Comparison of ENCODE assay signal across 22 mouse cellular contexts in genomic region chr10:44636061-44636460, GRCm38 (mm10).
DNase-seq lines count a peak whose midpoint lies in the region; ATAC-seq and TF ChIP-seq lines count a peak whose summit lies in the region.
"Had no signal": no experiment of that assay in that cellular context is flagged by ENCODE, and none has a peak within 500 bp of the region (broad histone marks: within the 10 kb centered on the region; RNA-seq: fewer than 3 reads in every experiment).

No protein-coding gene starts in this region.

- H3K4me2 ChIP-seq in lung, postnatal 0 days (replicated peaks; ENCODE audit: low read depth, low read length) = no peak overlapping the region
- no peak overlapping the region for H3K4me2 ChIP-seq in CH12.LX (ENCODE audit: insufficient read depth, low read depth, poor library complexity, severe bottlenecking)
- H3K4me2 ChIP-seq in forebrain, embryonic 16.5 days (ENCODE audit: low read length) = no peak overlapping the region
- H3K4me2 ChIP-seq: forebrain, embryonic 13.5 days; heart, embryonic 15.5 days; hindbrain, embryonic 13.5 days; intestine, embryonic 15.5 days had no signal

- no peak for TF ChIP-seq POLR2A in CH12.LX (IDR thresholded peaks at IDR 0.05; ENCODE audit: low read depth, low read length)

- H3K4me1 ChIP-seq in lung, postnatal 0 days (ENCODE audit: insufficient read depth, low read depth, low read length) = no peaks in the 10 kb centered on the region
- peaks cover 8 to 62% of the 10 kb centered on the region in 2 experiments; a peak in 3 of 4 replicates for H3K4me1 ChIP-seq in CH12.LX (ENCODE audit: control insufficient read depth in 1 of 2, insufficient read depth in 2 of 2)
- no peaks in the 10 kb centered on the region for H3K4me1 ChIP-seq in forebrain, embryonic 16.5 days (replicated peaks; ENCODE audit: control insufficient read depth, insufficient read depth, low read length)
- H3K4me1 ChIP-seq: forebrain, embryonic 13.5 days; heart, embryonic 10.5 days; heart, embryonic 15.5 days; hindbrain, embryonic 13.5 days; intestine, embryonic 15.5 days had no signal

- H3K9ac ChIP-seq in lung, postnatal 0 days (replicated peaks; ENCODE audit: low read depth) = no peak overlapping the region
- no peak overlapping the region for H3K9ac ChIP-seq in CH12.LX (ENCODE audit: insufficient read depth, low read depth)
- H3K9ac ChIP-seq in forebrain, embryonic 16.5 days (replicated peaks; ENCODE audit: low read depth, low read length) = no peak overlapping the region
- H3K9ac ChIP-seq: forebrain, embryonic 13.5 days; heart, embryonic 15.5 days; hindbrain, embryonic 13.5 days; intestine, embryonic 15.5 days had no signal

- no peak for ATAC-seq in lung, postnatal 0 days
- ATAC-seq in forebrain, embryonic 16.5 days = no peak
- ATAC-seq: forebrain, embryonic 13.5 days; intestine, embryonic 15.5 days had no signal

- H3K27ac ChIP-seq in lung, postnatal 0 days (ENCODE audit: low read length) = no peak overlapping the region
- H3K27ac ChIP-seq in CH12.LX (ENCODE audit: insufficient read depth, low read depth) (no peak overlapping the region), macrophage (peak overlapping the region; percentile 85)
- H3K27ac ChIP-seq in forebrain, embryonic 16.5 days (ENCODE audit: low read length) = no peak overlapping the region
- H3K27ac ChIP-seq: embryonic facial prominence, embryonic 10.5 days; forebrain, embryonic 13.5 days; heart, embryonic 10.5 days; heart, embryonic 15.5 days; hindbrain, embryonic 13.5 days; intestine, embryonic 15.5 days had no signal

- no peaks in the 10 kb centered on the region for H3K79me2 ChIP-seq in CH12.LX (replicated peaks; ENCODE audit: control insufficient read depth, extremely low read depth, insufficient read depth, poor library complexity, severe bottlenecking)
- no peaks in the 10 kb centered on the region for H3K79me2 ChIP-seq in macrophage (ENCODE audit: inconsistent target)

- H3K4me3 ChIP-seq in lung, postnatal 0 days (ENCODE audit: low read depth, low read length) = no peak overlapping the region
- no peak overlapping the region for H3K4me3 ChIP-seq in CH12.LX (replicated peaks in 1 of 3; ENCODE audit: low read depth in 2 of 3, low read length in 2 of 3, poor library complexity in 1 of 3)
- no peak overlapping the region for H3K4me3 ChIP-seq in macrophage (ENCODE audit: inconsistent target)
- H3K4me3 ChIP-seq in forebrain, embryonic 16.5 days (replicated peaks; ENCODE audit: low read length) = no peak overlapping the region
- H3K4me3 ChIP-seq: embryonic facial prominence, embryonic 10.5 days; forebrain, embryonic 13.5 days; heart, embryonic 10.5 days; heart, embryonic 15.5 days; hindbrain, embryonic 13.5 days; intestine, embryonic 15.5 days had no signal

- H3K27me3 ChIP-seq in lung, postnatal 0 days (replicated peaks; ENCODE audit: insufficient read depth, low read length) = no peaks in the 10 kb centered on the region
- H3K27me3 ChIP-seq in CH12.LX (replicated peaks) = no peaks in the 10 kb centered on the region
- H3K27me3 ChIP-seq in forebrain, embryonic 16.5 days (replicated peaks; ENCODE audit: control insufficient read depth, insufficient read depth, low read length) = no peaks in the 10 kb centered on the region
- H3K27me3 ChIP-seq: forebrain, embryonic 13.5 days; heart, embryonic 15.5 days; hindbrain, embryonic 13.5 days; intestine, embryonic 15.5 days had no signal

- dilution Hi-C loops in CH12.LX (cut with MboI; ENCODE audit: extremely low pct_ligation_motif_present, extremely low pct_unique_long_range_greater_than_20kb, low sequenced_read_pairs) = no loop called here

- H3K36me3 ChIP-seq in lung, postnatal 0 days (ENCODE audit: insufficient read depth, low read length) = no peaks in the 10 kb centered on the region
- no peaks in the 10 kb centered on the region for H3K36me3 ChIP-seq in CH12.LX (replicated peaks in 1 of 2; ENCODE audit: control insufficient read depth in 1 of 2, insufficient read depth in 1 of 2, low read length in 1 of 2)
- H3K36me3 ChIP-seq in macrophage (ENCODE audit: inconsistent target) = no peaks in the 10 kb centered on the region
- H3K36me3 ChIP-seq in forebrain, embryonic 16.5 days (ENCODE audit: control insufficient read depth, insufficient read depth) = no peaks in the 10 kb centered on the region
- H3K36me3 ChIP-seq: embryonic facial prominence, embryonic 10.5 days; heart, embryonic 10.5 days; heart, embryonic 15.5 days; hindbrain, embryonic 13.5 days; intestine, embryonic 15.5 days had no signal

- no peak for TF ChIP-seq CTCF in lung, postnatal 0 days (IDR thresholded peaks at IDR 0.05)
- no peak for TF ChIP-seq CTCF in CH12.LX (conservative IDR thresholded peaks at IDR 0.05 in 1 of 2, IDR thresholded peaks at IDR 0.05 in 1 of 2; ENCODE audit: low read depth in 2 of 2, low read length in 2 of 2)

- no peak for TF ChIP-seq RAD21 in CH12.LX (IDR thresholded peaks at IDR 0.05; ENCODE audit: low read depth, low read length)

- TF ChIP-seq EP300 in lung, postnatal 0 days (IDR thresholded peaks at IDR 0.05) = no peak
- no peak for TF ChIP-seq EP300 in CH12.LX (IDR thresholded peaks at IDR 0.05; ENCODE audit: low read length)

- peak; percentile 38 for DNase-seq in lung, postnatal 25 days (ENCODE audit: low spot score)
- DNase-seq in lung, postnatal 0 days (ENCODE audit: low spot score) = no peak
- DNase-seq in A20 (ENCODE audit: low read depth, low spot score) (peak; percentile 63), CH12.LX (ENCODE audit: extremely low read depth) (peak; percentile 47)
- DNase-seq in kidney, postnatal 10 days = no peak
- DNase-seq in thymus, adult 18-20 months = no peak
- DNase-seq: adrenal gland, adult 8-10 months; adrenal gland, postnatal 36 days; cerebellum, adult 11-12 months; cerebellum, adult 9-10 months; cerebellum, postnatal 36 days; gastrocnemius, postnatal 36 days; heart, adult 18-20 months; heart, postnatal 14 days had no signal

- in situ Hi-C loops in CH12.LX (cut with MboI; ENCODE audit: low pct_ligation_motif_present, low pct_unique_long_range_greater_than_20kb, low sequenced_read_pairs) = no loop called here

- H3K9me3 ChIP-seq in lung, postnatal 0 days (ENCODE audit: low read length) = no peaks in the 10 kb centered on the region
- no peaks in the 10 kb centered on the region for H3K9me3 ChIP-seq in CH12.LX (replicated peaks; ENCODE audit: low read length)
- no peaks in the 10 kb centered on the region for H3K9me3 ChIP-seq in forebrain, embryonic 16.5 days (ENCODE audit: control insufficient read depth, low read length)
- H3K9me3 ChIP-seq: embryonic facial prominence, embryonic 10.5 days; forebrain, embryonic 13.5 days; heart, embryonic 10.5 days; heart, embryonic 15.5 days; hindbrain, embryonic 13.5 days; intestine, embryonic 15.5 days had no signal

TF ChIP-seq in CH12.LX, 34 proteins besides CTCF, POLR2A, EP300 and RAD21:
- no peak for TF ChIP-seq NELFE (IDR thresholded peaks at IDR 0.05; ENCODE audit: low read depth, low read length)
- TF ChIP-seq BHLHE40 (IDR thresholded peaks at IDR 0.05; ENCODE audit: low read depth, low read length) = no peak
- TF ChIP-seq POLR2AphosphoS2 (IDR thresholded peaks at IDR 0.05; ENCODE audit: low read depth, low read length) = no peak
- no peak for TF ChIP-seq CHD1 (IDR thresholded peaks at IDR 0.05; ENCODE audit: low read depth, low read length)
- no peak for TF ChIP-seq MAX (IDR thresholded peaks at IDR 0.05; ENCODE audit: low read length)
- no peak for TF ChIP-seq UBTF (IDR thresholded peaks at IDR 0.05; ENCODE audit: low read depth, low read length)
- no peak for TF ChIP-seq MYC (IDR thresholded peaks at IDR 0.05; ENCODE audit: low read depth, low read length)
- TF ChIP-seq KAT2A (IDR thresholded peaks at IDR 0.05; ENCODE audit: insufficient replicate concordance, low read length) = no peak
- no peak for TF ChIP-seq E2F4 (IDR thresholded peaks at IDR 0.05; ENCODE audit: insufficient replicate concordance, low read depth, low read length)
- TF ChIP-seq JUND (conservative IDR thresholded peaks at IDR 0.05; ENCODE audit: low read depth, low read length) = no peak
- TF ChIP-seq ZMIZ1 (IDR thresholded peaks at IDR 0.05; ENCODE audit: low read depth, low read length) = no peak
- no peak for TF ChIP-seq USF1 (IDR thresholded peaks at IDR 0.05; ENCODE audit: low read depth, low read length)
- no peak for TF ChIP-seq MAZ (IDR thresholded peaks at IDR 0.05; ENCODE audit: low read depth, low read length)
- TF ChIP-seq MAFK (IDR thresholded peaks at IDR 0.05; ENCODE audit: insufficient replicate concordance, low read length) = no peak
- no peak for TF ChIP-seq ELF1 (IDR thresholded peaks at IDR 0.05; ENCODE audit: low read depth, low read length)
- no peak for TF ChIP-seq ZNF384 (IDR thresholded peaks at IDR 0.05; ENCODE audit: low read depth, low read length)
- TF ChIP-seq SMC3 (IDR thresholded peaks at IDR 0.05; ENCODE audit: low read depth, low read length) = no peak

Comparison
In these comparisons a context has a peak if more than half of its experiments do, and no peak if none do; other contexts are left out.
1. DNase-seq: peak in lung, postnatal 25 days (single experiment), A20 (single experiment) and CH12.LX (single experiment); none in lung, postnatal 0 days (single experiment), kidney, postnatal 10 days (single experiment) and thymus, adult 18-20 months (0 of 2).